Mouse (Mus musculus): ENCODE results near the gene 4930404H24Rik. TPM values are rescaled to one million over a fixed set of nuclear protein-coding genes. Genes with fewer than 3 reads are reported as not detected.

The 4930404H24Rik gene
- polyA plus RNA-seq, 1 experiment from 2014 or later, result not detected

DNA sequence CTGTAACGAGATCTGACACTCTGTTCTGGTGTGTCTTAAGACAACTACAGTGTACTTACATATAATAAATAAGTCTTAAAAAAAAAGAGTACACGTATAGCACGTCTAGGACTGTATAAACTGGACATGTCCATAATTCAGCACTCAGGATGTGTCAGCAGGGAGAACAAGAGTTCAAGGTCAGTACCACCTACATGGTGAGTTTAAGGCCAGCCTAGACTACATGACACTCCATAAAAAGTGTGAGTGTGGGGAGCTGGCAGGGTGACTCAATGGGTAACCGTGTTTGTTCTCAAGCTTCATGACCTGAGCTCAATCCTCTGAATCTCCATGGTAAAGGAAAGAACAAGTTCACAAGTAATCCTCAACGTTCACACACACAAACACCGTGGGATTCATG, 44.1 kb upstream of the 4930404H24Rik start:
- Histone ChIP-seq H3K4me2 (ENCODE audit: low read length) (no peak overlapping the region), H3K9me3 (replicated peaks; ENCODE audit: control insufficient read depth, low read length) (no peaks in the 10 kb centered on the region), H3K27ac (ENCODE audit: low read depth, low read length) (no peak overlapping the region), H3K4me1 (ENCODE audit: control insufficient read depth, insufficient read depth, low read length) (no peaks in the 10 kb centered on the region), H3K4me3 (ENCODE audit: low read depth, low read length) (no peak overlapping the region), H3K27me3 (replicated peaks; ENCODE audit: control insufficient read depth, insufficient read depth, low read length) (no peaks in the 10 kb centered on the region), H3K36me3 (ENCODE audit: control insufficient read depth, insufficient read depth, low read length) (no peaks in the 10 kb centered on the region), H3K9ac (ENCODE audit: low read length) (no peak overlapping the region)
- ATAC-seq (no peak), DNase-seq (ENCODE audit: low spot score) (no peak)
- 87% methylated on average over 6 of the region's 6 CpGs for WGBS

- Histone ChIP-seq H3K4me3 (ENCODE audit: low read depth, low read length) (no peak overlapping the region), H3K9ac (ENCODE audit: low read length) (no peak overlapping the region), H3K4me2 (ENCODE audit: low read length) (no peak overlapping the region), H3K27me3 (replicated peaks; ENCODE audit: control insufficient read depth, insufficient read depth, low read length) (no peaks in the 10 kb centered on the region), H3K27ac (ENCODE audit: low read depth, low read length) (no peak overlapping the region), H3K36me3 (ENCODE audit: control insufficient read depth, insufficient read depth, low read length) (no peaks in the 10 kb centered on the region), H3K4me1 (ENCODE audit: control insufficient read depth, insufficient read depth, low read length) (peaks cover 5% of the 10 kb centered on the region; the same call in 1 of the 2 replicates), H3K9me3 (replicated peaks; ENCODE audit: control insufficient read depth, low read length) (no peaks in the 10 kb centered on the region)
- ATAC-seq, result no peak
- 79% methylated on average over 12 of the region's 12 CpGs for WGBS
- no peak for DNase-seq (ENCODE audit: low spot score)
These were observed 38.4 kb upstream of the 4930404H24Rik start for GRCm38 (mm10) chr2:153453961-153454759.

DNA sequence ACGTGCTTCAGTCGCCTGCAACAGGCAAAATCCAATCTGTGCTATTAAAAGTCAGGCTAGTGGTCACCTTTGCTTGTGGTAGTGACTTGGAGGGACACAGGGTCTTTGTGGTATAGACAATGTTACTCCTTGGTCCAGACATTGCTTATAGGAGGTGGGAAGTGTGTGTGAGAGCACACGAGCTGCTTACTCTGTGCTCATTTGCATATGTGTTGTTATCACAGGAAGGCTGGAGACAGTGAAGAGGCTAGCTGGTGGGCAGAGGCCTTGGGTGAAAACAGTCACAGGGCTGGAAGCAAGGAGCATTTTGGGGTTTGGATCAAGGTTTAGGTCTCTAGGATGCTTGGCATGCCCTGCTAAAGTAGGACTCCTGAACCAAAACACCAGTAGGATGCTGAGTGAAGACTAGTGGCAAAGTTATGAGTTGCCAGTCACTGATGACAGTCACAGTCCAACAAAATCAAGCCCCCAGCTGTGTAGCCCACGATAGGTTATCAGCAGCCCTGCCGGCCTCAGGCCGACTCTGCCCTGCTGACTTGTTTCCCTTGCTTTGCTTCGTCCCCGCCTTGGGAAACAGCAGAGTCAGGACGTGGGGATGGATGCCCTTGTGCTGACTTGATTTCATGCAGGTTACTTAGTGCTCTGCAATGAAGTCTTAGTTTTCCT, 37.6 kb upstream of the 4930404H24Rik start:
- H3K27ac ChIP-seq (ENCODE audit: low read depth, low read length), result no peak overlapping the region
- 67% methylated on average over 9 of the region's 9 CpGs for WGBS
- H3K9ac ChIP-seq (ENCODE audit: low read length), result no peak overlapping the region
- no peaks in the 10 kb centered on the region for H3K9me3 ChIP-seq (replicated peaks; ENCODE audit: control insufficient read depth, low read length)
- DNase-seq (ENCODE audit: low spot score) (no peak), ATAC-seq (no peak)
- peaks cover 5% of the 10 kb centered on the region; the same call in 1 of the 2 replicates for H3K4me1 ChIP-seq (ENCODE audit: control insufficient read depth, insufficient read depth, low read length)
- H3K36me3 ChIP-seq (ENCODE audit: control insufficient read depth, insufficient read depth, low read length), result 0 out of 2 replicates have a peak, but pooled peaks cover 1% of the 10 kb centered on the region
- H3K4me3 ChIP-seq (ENCODE audit: low read depth, low read length), result no peak overlapping the region
- H3K4me2 ChIP-seq (ENCODE audit: low read length), result no peak overlapping the region
- no peaks in the 10 kb centered on the region for H3K27me3 ChIP-seq (replicated peaks; ENCODE audit: control insufficient read depth, insufficient read depth, low read length)

- Histone ChIP-seq H3K9ac (ENCODE audit: low read length) (0 out of 2 replicates have a peak overlapping the region, but pooled peaks have one; percentile 21), H3K36me3 (ENCODE audit: control insufficient read depth, insufficient read depth, low read length) (0 out of 2 replicates have a peak, but pooled peaks cover 5% of the 10 kb centered on the region), H3K4me1 (ENCODE audit: control insufficient read depth, insufficient read depth, low read length) (peaks cover 5% of the 10 kb centered on the region; the same call in 1 of the 2 replicates), H3K4me3 (ENCODE audit: low read depth, low read length) (no peak overlapping the region), H3K4me2 (ENCODE audit: low read length) (no peak overlapping the region), H3K27me3 (replicated peaks; ENCODE audit: control insufficient read depth, insufficient read depth, low read length) (no peaks in the 10 kb centered on the region), H3K9me3 (replicated peaks; ENCODE audit: control insufficient read depth, low read length) (no peaks in the 10 kb centered on the region), H3K27ac (ENCODE audit: low read depth, low read length) (peak overlapping the region; percentile 65)
- DNase-seq (ENCODE audit: low spot score) (peak; percentile 49), ATAC-seq (peak; percentile 44; the same call in 1 of the 2 replicates)
- 4% methylated on average over 4 of the region's 4 CpGs for WGBS
These were observed 35.1 kb upstream of the 4930404H24Rik start for GRCm38 (mm10) chr2:153457467-153457866.

- Histone ChIP-seq H3K27ac (ENCODE audit: low read depth, low read length) (peak overlapping the region; percentile 65; the same call in 1 of the 2 replicates), H3K4me1 (ENCODE audit: control insufficient read depth, insufficient read depth, low read length) (peaks cover 5% of the 10 kb centered on the region; the same call in 1 of the 2 replicates), H3K4me3 (ENCODE audit: low read depth, low read length) (no peak overlapping the region), H3K27me3 (replicated peaks; ENCODE audit: control insufficient read depth, insufficient read depth, low read length) (no peaks in the 10 kb centered on the region), H3K36me3 (ENCODE audit: control insufficient read depth, insufficient read depth, low read length) (0 out of 2 replicates have a peak, but pooled peaks cover 5% of the 10 kb centered on the region), H3K9me3 (replicated peaks; ENCODE audit: control insufficient read depth, low read length) (no peaks in the 10 kb centered on the region), H3K4me2 (ENCODE audit: low read length) (no peak overlapping the region), H3K9ac (ENCODE audit: low read length) (peak overlapping the region; percentile 21; the same call in 1 of the 2 replicates)
- DNase-seq (ENCODE audit: low spot score) (no peak), ATAC-seq (no peak)
- 49% methylated on average over 3 of the region's 3 CpGs for WGBS
These were observed 34.6 kb upstream of the 4930404H24Rik start for GRCm38 (mm10) chr2:153458022-153458441.

- Histone ChIP-seq H3K4me1 (ENCODE audit: control insufficient read depth, insufficient read depth, low read length) (no peaks in the 10 kb centered on the region), H3K4me3 (ENCODE audit: low read depth, low read length) (no peak overlapping the region)
These were observed 29.3 kb upstream of the 4930404H24Rik start for GRCm38 (mm10) chr2:153463257-153463656.

GRCm38 (mm10) chr2:153467372-153467771, 25.2 kb upstream of the 4930404H24Rik start:
- Histone ChIP-seq H3K27ac (ENCODE audit: low read depth, low read length) (no peak overlapping the region), H3K4me2 (ENCODE audit: low read length) (no peak overlapping the region), H3K4me3 (ENCODE audit: low read depth, low read length) (no peak overlapping the region), H3K36me3 (ENCODE audit: control insufficient read depth, insufficient read depth, low read length) (no peaks in the 10 kb centered on the region), H3K9me3 (replicated peaks; ENCODE audit: control insufficient read depth, low read length) (no peaks in the 10 kb centered on the region), H3K27me3 (replicated peaks; ENCODE audit: control insufficient read depth, insufficient read depth, low read length) (no peaks in the 10 kb centered on the region), H3K4me1 (ENCODE audit: control insufficient read depth, insufficient read depth, low read length) (no peaks in the 10 kb centered on the region), H3K9ac (ENCODE audit: low read length) (no peak overlapping the region)
- WGBS, result 100% methylated on average over 1 of the region's 1 CpGs
- ATAC-seq (no peak), DNase-seq (ENCODE audit: low spot score) (no peak)

More at GRCm38 (mm10) chr2:153463257-153463656, 29.3 kb upstream of the 4930404H24Rik start:
- WGBS, result 85% methylated on average over 3 of the region's 3 CpGs
- Histone ChIP-seq H3K36me3 (ENCODE audit: control insufficient read depth, insufficient read depth, low read length) (0 out of 2 replicates have a peak, but pooled peaks cover 5% of the 10 kb centered on the region), H3K27ac (ENCODE audit: low read depth, low read length) (no peak overlapping the region), H3K9ac (ENCODE audit: low read length) (no peak overlapping the region), H3K27me3 (replicated peaks; ENCODE audit: control insufficient read depth, insufficient read depth, low read length) (no peaks in the 10 kb centered on the region), H3K9me3 (replicated peaks; ENCODE audit: control insufficient read depth, low read length) (no peaks in the 10 kb centered on the region), H3K4me2 (ENCODE audit: low read length) (no peak overlapping the region)
- DNase-seq (ENCODE audit: low spot score), result no peak
- ATAC-seq, result no peak

- no peak overlapping the region for H3K9ac ChIP-seq (ENCODE audit: low read length)
- peak; percentile 7; the same call in 1 of the 2 replicates for ATAC-seq
- no peaks in the 10 kb centered on the region for H3K4me1 ChIP-seq (ENCODE audit: control insufficient read depth, insufficient read depth, low read length)
- no peaks in the 10 kb centered on the region for H3K9me3 ChIP-seq (replicated peaks; ENCODE audit: control insufficient read depth, low read length)
- DNase-seq (ENCODE audit: low spot score), result no peak
- no peaks in the 10 kb centered on the region for H3K36me3 ChIP-seq (ENCODE audit: control insufficient read depth, insufficient read depth, low read length)
- no peaks in the 10 kb centered on the region for H3K27me3 ChIP-seq (replicated peaks; ENCODE audit: control insufficient read depth, insufficient read depth, low read length)
- H3K4me2 ChIP-seq (ENCODE audit: low read length), result no peak overlapping the region
- H3K27ac ChIP-seq (ENCODE audit: low read depth, low read length), result no peak overlapping the region
- no peak overlapping the region for H3K4me3 ChIP-seq (ENCODE audit: low read depth, low read length)
- 38% methylated on average over 2 of the region's 2 CpGs for WGBS
These were observed 23.3 kb upstream of the 4930404H24Rik start for GRCm38 (mm10) chr2:153469317-153469716.
